Mouse (Mus musculus): ENCODE results near the gene Gm15294. TPM values are rescaled to one million over a fixed set of nuclear protein-coding genes. Genes with fewer than 3 reads are reported as not detected.

Gene Gm15294
- 0.28 TPM in 1 of 2 replicates, not detected in the other for polyA plus RNA-seq (2015; fragmentation: Nextera tagmentation; extraction: Ambion mirVana)

GRCm38 (mm10) chrX:141875135-141875534 is at the start of gene Gm15294:
TSS of gene Gm15294 (minus strand) at chrX:141875235.

Other genes with a start within 250 kb of the Gm15294 start
- 0.02 TPM in 1 of 2 replicates, not detected in the other for gene Irs4, start 150.0 kb downstream of the Gm15294 start, polyA plus RNA-seq (2015; fragmentation: Nextera tagmentation; extraction: Ambion mirVana)

Measured in spleen, postnatal 0 days (tissue).